Mouse (Mus musculus): Measurements from ENCODE around the gene Kif18b.

Kif18b gene

GRCm38 (mm10) chr11:102924557-102925350 is at the start of gene Kif18b:
TSS of gene Kif18b (minus strand) at chr11:102925124.
- CTCF ChIA-PET, result interaction anchor here (0.6 kb wide), 2 partner anchors 48 to 1139 kb away, joined by 4 to 5 read pairs; no protein-coding TSS in a partner anchor

- CTCF ChIA-PET, result no interaction called here
Observed at GRCm38 (mm10) chr11:102972326-102972725, 47.4 kb upstream of the Kif18b start.

- CTCF ChIA-PET, result no interaction called here
Observed at GRCm38 (mm10) chr11:102971604-102972003, 46.7 kb upstream of the Kif18b start.

GRCm38 (mm10) chr11:102964547-102965091 is 39.7 kb upstream of the Kif18b start:
- CTCF ChIA-PET, result no interaction called here

- CTCF ChIA-PET, result no interaction called here
Observed at GRCm38 (mm10) chr11:102963855-102964546, 39.1 kb upstream of the Kif18b start.

- CTCF ChIA-PET, result no interaction called here
Observed at GRCm38 (mm10) chr11:102963246-102963854, 38.4 kb upstream of the Kif18b start.

- CTCF ChIA-PET, result no interaction called here
Observed at GRCm38 (mm10) chr11:102962861-102963245, 37.9 kb upstream of the Kif18b start.

GRCm38 (mm10) chr11:102961082-102961481 is 36.2 kb upstream of the Kif18b start:
- CTCF ChIA-PET, result no interaction called here

- CTCF ChIA-PET, result no interaction called here
Observed at GRCm38 (mm10) chr11:102958870-102959269, 33.9 kb upstream of the Kif18b start.

- CTCF ChIA-PET, result no interaction called here
Observed at GRCm38 (mm10) chr11:102958431-102958830, 33.5 kb upstream of the Kif18b start.

GRCm38 (mm10) chr11:102957692-102958091 is 32.8 kb upstream of the Kif18b start:
- CTCF ChIA-PET, result interaction anchor here (0.5 kb wide), 1 partner anchor 632 kb away, joined by 3 read pairs; no protein-coding TSS in a partner anchor

GRCm38 (mm10) chr11:102956962-102957614 is 32.2 kb upstream of the Kif18b start:
- CTCF ChIA-PET, result interaction anchor here (0.5 kb wide), 1 partner anchor 633 kb away, joined by 3 read pairs; no protein-coding TSS in a partner anchor

GRCm38 (mm10) chr11:102952922-102953321 is 28.0 kb upstream of the Kif18b start:
- CTCF ChIA-PET, result no interaction called here

- CTCF ChIA-PET, result interaction anchor here (0.7 kb wide), 1 partner anchor 174 kb away, joined by 3 read pairs; no protein-coding TSS in a partner anchor
Observed at GRCm38 (mm10) chr11:102948043-102948961, 23.4 kb upstream of the Kif18b start.

GRCm38 (mm10) chr11:102946992-102947343 is 22.0 kb upstream of the Kif18b start:
- CTCF ChIA-PET, result no interaction called here

GRCm38 (mm10) chr11:102946265-102946991 is 21.5 kb upstream of the Kif18b start, which contains the start of gene C1ql1:
TSS of gene C1ql1 (minus strand) at chr11:102946688.
- CTCF ChIA-PET, result no interaction called here

GRCm38 (mm10) chr11:102945306-102946264 is 20.7 kb upstream of the Kif18b start:
- CTCF ChIA-PET, result interaction anchor here (0.6 kb wide), 1 partner anchor 1417 kb away, joined by 9 read pairs; no protein-coding TSS in a partner anchor

GRCm38 (mm10) chr11:102941236-102941635 is 16.3 kb upstream of the Kif18b start:
- CTCF ChIA-PET, result interaction anchor here (0.9 kb wide), 1 partner anchor 12 kb away, joined by 3 read pairs; no protein-coding TSS in a partner anchor

Data from spleen, embryonic (tissue).